ENCODE assay signal across 29 mouse cellular contexts in the genomic region with DNA sequence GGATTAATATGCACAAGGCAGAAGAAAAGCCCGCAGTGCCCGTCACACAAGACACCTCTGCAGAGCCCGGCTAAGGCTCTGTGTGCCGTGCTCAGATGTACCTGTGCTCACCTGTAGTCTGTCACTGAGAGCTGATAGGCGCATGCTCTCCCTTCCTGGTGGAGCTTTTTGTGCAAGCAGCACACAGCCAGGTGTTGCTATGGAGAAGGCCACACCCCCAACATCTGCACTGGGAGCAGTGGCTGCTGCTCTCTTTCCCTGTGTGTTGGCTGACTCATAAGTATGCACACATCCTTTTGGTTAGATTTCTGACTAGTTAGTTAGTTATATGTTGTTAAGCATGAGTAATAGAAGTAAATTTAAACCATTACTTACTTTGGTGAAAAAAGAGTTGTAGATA. TPM values are rescaled to one million over a fixed set of nuclear protein-coding genes. Genes with fewer than 3 reads are reported as not detected.
"Had no signal": no experiment of that assay in that cellular context is flagged by ENCODE, and none has a peak within 500 bp of the region (broad histone marks: within the 10 kb centered on the region; RNA-seq: fewer than 3 reads in every experiment).

No protein-coding gene starts in this region.

- DNase-seq: kidney, postnatal 25 days; layer of hippocampus, adult 9-11 months; liver, embryonic 13.5 days; lung, adult 2 months; lung, postnatal 14 days; retina, postnatal 1 day; right cerebral cortex, postnatal 25 days; spleen, adult 18-20 months; thymus, adult 18-20 months; thymus, postnatal 14 days had no signal

- H3K27me3 ChIP-seq: liver, embryonic 13.5 days; midbrain, embryonic 15.5 days; neural tube, embryonic 12.5 days; neural tube, embryonic 15.5 days; stomach, embryonic 15.5 days had no signal

- H3K36me3 ChIP-seq: liver, embryonic 13.5 days; midbrain, embryonic 12.5 days; midbrain, embryonic 15.5 days; neural tube, embryonic 12.5 days; neural tube, embryonic 15.5 days; stomach, embryonic 15.5 days had no signal

- H3K4me3 ChIP-seq: layer of hippocampus, adult 2 months; left cerebral cortex, adult 2 months; liver, embryonic 13.5 days; midbrain, embryonic 12.5 days; midbrain, embryonic 15.5 days; neural tube, embryonic 12.5 days; neural tube, embryonic 15.5 days; stomach, embryonic 15.5 days had no signal

RNA-seq across cellular contexts. Expression of a gene that starts 11.5 kb away (rescaled TPM):
- total RNA-seq: layer of hippocampus, adult 2 months; layer of hippocampus, postnatal 25 days; left cerebral cortex, postnatal 10 days; liver, adult 2 months; megakaryocyte, adult 5-6 weeks had no signal
- polyA plus RNA-seq: kidney, embryonic 14.5 days; kidney, postnatal 0 days; large intestine, adult 2 months; limb, embryonic 11.5 days; limb, embryonic 14.5 days; liver, adult 2 months; liver, embryonic 13.5 days; lung, adult 2 months; lung, embryonic 16.5 days; macrophage; midbrain, embryonic 12.5 days; midbrain, embryonic 15.5 days; neural tube, embryonic 12.5 days; neural tube, embryonic 15.5 days; stomach, embryonic 15.5 days; testis, adult 2 months had no signal

RNA-seq across cellular contexts. Expression of a gene that starts 21.3 kb away (rescaled TPM):
- total RNA-seq: liver, adult 2 months had no signal
- polyA plus RNA-seq: liver, adult 2 months; macrophage had no signal
